Mouse (Mus musculus) cerebellum, adult 9-11 months (tissue): ENCODE measurements around the gene Tomt.

Source experiments
- DNase-seq: peaks from one replicate; pipeline ENCODE4 v3.0.0; 2022

Gene Tomt

DNA sequence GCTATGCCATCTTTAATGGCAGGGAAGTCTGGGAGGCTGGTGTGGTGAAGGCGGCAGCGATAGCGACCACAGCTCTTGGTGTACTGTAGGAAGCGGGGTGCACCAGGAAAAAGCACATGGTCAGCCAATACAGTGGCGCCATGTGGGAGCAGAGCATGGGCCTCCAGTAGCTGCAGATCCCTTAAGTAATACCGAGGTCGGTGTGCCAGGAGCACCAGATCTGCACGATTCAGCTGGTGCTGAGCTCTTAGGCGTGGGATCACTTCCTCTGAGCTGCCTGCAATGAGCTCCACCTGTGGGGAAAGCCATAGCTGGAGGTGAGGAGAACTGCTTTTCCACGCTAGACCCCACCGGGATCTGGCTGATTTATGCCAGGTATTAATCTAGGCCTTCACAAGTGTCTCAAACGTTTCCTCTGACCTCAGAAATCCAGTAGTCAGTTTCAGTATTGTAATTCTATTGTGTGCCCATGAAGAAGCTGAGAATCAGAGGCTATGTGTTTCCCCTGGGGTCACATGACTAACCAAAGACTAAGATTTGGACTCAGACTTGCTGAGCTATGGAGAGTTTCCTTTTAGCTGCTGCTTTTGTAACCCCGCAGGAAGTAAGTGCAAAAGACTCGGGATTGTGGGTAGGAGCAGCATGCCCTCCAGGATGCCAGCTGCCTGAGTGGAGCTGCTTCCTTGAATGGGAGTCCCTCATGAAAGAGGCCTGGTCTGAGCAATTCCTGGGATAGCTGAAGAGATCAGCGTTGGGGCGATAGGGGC lies 5.6 kb downstream of the Tomt start:
- peak; percentile 32 for DNase-seq

DNA sequence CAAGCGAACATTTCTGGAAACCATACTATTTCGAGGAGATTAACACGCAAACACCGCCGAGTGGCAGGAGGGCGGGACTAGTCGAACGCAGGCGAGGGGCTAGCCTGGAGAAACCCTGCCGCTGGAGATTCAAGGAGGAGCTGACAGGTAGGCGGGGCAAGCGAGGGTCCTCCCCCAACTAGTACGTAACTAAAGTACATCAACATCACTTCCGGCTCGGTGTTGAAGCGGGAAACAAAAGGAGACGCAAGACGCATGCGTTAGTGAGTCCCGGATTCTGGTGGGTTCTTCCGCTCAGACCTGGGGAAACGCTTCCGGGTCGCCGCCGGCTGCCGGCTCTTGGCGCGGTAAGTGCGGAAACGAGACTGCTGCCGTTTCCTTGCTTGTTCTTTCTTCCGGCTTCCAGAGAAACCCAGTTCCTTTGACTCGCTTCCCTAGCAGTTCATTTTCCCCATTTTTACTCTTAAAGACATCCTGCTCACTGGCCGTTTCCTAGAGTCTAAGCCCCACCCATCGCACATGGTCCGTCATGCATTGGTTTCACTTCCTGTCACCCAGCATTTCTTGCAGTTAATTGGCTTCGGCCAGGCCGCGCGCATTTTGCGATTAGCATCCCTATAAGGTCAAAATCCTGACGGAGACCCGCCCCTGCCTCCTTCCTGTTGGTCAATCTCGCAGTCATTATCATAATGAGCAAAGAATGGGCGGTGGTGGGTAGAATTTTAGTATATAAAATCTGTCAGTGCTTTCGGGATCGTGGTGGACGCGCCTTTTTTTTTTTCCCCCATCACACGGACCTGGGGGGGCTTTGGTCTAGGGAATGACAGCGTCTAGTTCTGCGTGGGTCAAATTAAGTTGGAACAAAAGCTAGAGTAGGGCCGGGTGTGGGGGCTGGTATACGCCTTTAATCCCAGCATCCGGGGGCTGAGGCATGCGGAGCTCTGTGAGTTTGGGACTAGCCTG lies 9.8 kb downstream of the Tomt start:
- peak; percentile 99 for DNase-seq

DNA sequence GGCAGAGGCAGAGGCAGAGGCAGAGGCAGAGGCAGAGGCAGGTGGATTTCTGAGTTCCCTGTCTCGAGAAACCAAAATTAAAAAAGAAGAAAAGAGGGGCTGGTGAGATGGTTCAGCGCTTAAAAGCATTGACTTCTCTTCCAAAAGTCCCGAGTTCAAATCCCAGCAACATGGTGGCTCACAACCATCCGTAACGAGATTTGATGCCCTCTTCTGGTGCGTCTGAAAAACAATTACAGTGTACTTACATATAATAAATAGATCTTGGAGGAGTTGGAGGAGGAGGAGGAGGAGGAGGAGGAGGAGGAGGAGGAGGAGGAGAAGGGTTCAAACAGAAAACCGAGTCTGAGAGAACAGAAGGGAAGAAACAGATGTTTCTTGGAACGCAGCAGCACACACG lies 10.5 kb downstream of the Tomt start:
- DNase-seq = no peak

DNA sequence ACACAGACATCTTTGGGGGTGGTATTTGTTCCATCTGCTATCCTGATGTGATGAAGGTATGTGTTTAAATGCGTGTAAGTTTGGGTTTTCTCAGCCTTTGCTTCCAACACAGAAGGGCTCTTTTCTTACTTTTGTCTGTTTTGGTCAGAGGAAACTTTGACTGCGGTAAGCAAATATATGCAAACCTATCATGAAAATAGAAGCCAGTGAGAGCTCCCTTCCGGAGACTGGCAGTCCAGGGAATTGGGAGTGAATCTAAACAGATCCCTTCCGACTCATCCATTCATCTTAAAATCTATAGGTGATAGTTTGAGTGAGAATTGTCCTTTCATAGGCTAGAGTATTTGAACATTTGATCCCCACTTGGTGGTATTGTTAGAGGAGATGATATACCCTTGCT lies 17.7 kb downstream of the Tomt start:
- DNase-seq = no peak

DNA sequence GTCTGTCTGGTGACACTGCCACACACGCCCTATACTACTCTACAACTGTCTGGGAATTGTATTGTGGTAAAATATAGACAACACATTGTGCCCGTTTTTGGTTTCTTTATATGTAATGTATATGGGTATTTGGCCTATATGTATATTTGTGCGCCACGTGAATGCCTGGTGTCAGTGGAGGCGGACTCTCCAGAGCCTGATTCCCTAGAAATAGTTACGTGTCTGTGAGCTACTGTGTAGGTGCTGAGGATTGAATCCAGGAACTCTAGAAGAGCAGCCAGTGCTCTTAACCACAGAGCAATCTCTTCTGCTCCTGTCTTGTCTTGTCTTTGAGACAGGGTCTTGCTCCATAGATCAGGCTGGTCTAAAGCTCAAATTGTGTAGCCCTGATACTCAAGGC lies 19.9 kb downstream of the Tomt start:
- DNase-seq = no peak

DNA sequence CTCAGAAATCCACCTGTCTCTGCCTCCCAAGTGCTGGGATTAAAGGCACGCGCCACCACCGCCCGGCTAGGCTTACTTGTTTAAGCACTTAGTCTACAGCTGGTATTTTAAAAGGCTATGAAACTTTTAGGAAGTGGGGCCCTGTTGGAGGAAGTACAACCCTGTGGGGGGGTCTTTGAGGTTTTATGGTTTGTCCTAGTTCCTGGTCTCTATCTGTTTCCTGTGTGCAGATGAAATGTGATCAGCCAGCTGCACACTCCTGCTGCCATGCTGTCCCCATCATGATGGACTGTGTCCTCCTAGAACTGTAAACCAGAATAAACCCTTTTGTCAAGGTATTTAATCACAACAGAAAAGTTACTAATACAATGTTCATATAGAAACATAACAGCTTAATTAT lies 22.0 kb downstream of the Tomt start:
- no peak for DNase-seq

DNA sequence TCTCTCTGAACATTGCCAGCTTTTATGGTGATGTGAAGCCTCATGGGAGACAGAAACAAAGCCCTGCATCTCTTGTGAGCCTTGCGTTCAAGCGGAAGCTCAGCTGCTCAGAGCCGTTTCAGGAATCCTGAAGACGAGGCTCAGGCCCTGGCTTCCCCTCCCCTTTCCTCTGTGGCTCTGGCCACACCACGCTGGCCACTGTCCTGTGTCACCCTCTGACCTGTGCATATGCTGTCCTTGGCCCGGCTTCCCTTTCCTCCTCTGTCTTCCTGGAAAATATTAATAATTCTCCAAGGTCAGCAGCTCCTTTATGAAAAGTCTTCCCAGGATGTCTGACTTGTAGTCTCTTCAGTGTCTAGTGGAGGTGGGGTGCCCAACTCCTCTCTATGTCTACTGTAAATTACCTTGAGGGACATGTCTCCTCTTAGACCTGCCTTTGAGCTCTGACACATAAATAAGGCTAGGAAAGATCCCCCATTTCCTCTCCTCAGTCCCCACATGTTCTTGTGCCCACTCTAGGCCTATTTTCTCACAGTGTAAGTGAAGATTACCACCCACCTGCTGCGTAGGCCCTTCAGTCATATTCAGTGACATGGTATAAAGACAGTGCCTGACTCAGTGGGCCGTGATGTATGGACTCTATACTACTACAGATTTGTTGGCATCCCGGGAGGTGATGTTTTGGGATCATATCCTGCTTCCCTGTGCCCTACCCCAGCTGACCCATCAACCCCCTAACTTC lies 23.6 kb downstream of the Tomt start:
- DNase-seq = no peak

DNA sequence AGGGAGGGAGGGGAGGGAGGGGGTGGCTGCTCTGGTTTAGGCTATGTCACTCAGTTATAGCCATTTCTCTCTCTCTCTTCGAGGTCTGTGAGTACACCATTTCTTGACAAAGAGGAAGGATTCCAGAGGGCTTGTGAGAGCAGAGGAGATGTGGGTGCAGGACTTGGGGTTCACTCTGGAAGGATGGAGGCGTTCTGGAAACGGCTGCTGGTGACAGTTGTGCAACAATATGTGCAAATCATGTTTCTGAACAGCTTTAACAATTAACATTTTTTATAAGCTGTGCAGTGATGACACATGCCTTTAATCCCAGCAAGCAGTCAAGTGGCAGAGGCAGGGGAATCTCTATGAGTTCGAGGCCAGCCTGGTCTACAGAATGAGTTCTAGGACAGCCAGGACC lies 25.3 kb downstream of the Tomt start:
- DNase-seq = no peak

DNA sequence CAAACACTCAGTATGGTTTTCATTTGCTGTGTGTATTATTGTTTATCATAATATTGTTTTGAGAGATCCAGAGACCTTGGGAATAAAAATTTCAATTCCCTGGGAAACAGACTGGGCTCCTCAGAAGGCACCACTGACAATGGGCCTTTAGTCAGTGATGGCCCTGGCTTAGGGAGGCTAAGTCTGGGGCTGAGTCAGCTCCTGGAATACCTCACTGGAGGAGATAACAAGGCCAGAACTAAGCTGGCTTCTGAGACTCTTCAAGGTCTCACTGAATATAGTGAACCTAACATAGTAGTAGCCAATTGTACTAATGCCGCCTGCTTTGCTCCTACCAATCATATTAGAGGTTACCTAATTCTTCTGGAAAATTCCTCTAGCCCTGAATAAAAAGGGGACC lies 30.2 kb downstream of the Tomt start:
- DNase-seq = no peak

DNA sequence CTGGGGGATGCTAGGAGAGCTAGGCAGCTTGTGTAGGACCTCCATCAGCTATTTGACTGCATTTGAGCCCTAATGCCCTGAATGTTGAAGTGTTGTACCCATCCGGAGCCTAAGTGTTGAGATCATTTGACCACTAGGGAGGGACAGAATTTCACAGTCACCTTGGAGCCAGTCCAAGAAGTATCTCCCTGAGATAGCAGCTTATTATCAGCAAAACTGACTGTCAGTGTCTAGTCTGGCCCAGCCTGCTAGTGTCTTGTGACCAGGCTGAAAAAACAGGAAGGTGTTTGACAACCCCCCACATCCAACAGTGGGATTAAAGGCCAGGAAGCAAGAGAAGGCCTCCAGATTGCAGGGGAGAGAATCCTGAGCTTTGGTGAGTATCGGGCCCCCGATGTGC lies 34.9 kb downstream of the Tomt start:
- DNase-seq = no peak

DNA sequence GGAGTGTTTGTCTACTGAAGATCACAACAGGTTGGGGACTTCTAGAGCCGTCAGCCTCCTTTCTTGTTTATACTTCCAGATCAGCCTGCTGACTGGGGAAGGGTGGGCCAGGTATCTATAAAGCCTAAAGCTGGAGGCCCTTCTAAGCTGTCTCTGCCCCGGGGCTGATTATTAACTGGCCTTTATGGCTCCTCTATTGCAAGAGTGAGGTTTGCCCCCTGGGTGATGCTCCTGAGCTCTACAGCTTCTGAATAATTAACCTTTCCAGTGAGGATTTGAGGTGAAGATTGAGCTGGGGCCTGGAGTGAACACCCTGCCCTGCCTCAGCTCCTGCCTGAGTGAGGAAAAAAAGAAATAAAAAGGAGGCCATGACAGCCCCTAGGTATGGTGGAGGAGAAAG lies 35.5 kb downstream of the Tomt start, which contains the start of gene Folr1:
Folr1 (minus strand) TSS at position 160 of the 400 bp plus-strand sequence.
- DNase-seq = no peak

DNA sequence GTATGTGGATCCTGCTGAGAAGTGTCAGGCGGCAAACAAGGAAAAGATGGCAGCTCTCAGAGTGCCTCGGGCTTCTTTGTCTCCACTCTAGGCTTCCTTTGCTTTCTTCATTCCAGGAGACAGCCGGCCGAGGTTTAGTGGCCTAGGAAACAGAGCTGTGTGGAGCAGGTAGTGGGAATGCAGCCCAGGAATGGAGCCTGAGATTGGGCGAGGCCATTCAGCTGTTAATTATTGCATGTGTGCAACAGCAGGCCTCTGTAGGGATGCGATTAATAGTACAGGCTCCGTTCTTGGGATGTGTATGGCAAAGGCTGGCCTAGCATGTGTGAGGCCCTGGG lies 37.0 kb downstream of the Tomt start:
- DNase-seq = no peak

DNA sequence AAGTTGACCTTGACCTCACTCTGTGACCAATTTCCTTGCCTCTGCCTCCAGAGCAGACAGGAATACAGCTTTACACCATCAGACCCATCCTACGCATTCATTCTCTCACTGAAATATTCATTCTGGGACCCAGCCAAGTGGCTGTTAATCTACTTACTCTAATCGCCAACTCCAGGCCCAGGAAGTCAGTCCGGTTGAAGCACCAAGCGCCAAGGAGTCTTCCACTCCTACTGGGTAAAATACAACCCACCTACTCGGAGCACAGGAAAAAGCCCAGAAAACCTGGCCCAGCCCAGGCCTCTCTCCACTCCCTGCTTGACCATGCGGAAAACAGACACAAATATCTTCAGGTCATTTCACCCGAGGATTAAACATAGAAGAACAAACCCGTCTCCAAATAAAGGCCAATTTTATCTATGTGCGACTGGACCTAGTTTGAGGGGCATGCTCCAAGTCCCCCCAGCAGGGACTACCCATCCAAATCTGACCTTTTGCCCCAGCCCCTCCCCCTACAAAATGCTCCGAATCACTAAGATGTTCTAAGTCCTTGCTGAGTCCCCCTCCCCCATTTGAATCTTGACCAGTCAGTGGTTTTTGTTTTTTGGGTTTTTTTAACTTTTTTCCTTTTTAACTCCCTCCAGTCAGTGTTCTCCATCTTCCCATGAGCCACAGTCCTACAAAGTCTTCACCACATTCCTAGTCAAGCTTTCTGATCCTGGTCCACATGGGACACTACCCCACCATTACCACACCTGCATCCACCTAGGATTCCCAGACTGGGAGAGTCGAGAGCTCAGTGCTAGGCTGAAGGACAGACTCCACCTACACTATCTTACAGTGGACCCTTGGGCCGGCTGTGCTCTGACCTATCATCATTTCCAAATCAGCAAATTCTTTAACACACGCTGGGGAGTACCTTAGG lies 37.7 kb downstream of the Tomt start:
- DNase-seq = no peak

DNA sequence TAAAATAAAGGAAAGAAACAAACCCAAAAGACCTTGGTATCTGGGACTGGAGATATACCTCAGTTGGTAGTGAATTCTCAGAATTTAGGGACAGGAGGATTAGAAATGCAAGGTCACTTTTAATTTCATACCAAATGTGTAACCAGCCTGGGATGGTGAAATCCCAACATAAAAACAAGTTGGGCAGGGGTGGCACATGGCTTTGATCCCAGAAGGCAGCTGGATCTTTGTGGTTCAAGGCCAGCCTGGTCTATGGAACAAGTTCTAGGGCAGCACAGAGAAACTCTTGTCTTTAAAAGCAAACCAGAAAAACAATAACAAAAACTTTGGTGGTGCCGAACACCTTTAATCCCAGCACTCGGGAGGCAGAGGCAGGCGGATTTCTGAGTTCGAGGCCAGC lies 38.7 kb downstream of the Tomt start:
- DNase-seq = no peak

DNA sequence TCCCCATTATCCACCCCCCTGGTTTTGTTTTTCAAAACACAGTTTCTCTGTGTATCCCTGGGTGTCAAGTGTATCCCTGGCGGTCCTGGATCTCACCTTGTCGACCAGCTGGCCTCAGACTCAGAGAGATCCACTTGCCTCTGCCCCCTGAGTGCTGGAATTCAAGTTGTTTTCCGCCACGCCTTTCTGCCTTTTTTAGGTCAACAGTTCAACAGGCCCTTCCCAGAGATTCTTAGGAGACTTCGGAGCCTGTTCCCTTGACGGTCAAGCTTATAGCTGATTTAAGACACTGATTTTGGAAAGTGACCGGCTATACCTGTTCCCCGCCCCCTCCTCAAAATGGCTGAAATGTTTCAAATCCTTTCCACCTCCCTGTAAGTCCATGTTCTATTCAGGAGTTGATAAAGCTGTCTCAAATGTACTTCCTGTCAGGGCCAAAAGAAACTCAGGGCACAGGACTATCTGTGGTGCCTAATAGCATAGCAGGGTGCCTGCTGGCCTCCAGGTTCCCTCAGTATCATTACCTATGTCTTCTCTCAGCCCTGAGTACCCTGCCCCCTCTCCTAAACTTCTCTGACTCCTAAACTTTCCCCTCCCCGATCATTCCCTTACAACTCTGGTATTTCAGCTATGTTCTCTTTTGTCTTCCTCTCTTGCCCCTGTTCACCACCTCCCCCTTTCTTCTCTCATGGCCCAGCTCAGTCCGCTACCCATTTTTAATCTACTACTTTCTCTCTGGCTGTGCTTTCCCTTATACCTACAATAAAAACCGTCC lies 39.5 kb downstream of the Tomt start:
- DNase-seq = no peak

DNA sequence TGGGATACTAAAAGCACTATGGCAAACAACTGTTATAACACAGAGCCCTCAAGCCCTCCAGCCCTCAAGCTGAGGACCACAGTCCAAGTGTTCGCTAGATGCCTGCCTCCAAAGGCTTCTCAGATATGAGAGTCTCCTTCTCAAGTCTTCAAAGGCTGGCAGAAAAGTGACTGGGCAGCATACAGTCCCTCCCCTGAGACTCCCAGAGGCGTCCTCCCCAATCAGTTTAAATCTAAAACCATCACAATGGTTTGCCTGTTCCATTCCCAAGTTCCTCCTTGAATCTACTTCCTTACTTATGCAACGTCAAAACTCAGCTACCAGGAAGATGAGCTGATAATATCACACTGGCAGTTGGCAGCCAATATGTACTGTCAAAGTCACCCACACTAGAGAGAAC lies 42.7 kb downstream of the Tomt start, which contains the start of gene Anapc15:
Anapc15 (plus strand) TSS at position 301 of the 400 bp plus-strand sequence.
- DNase-seq = no peak

DNA sequence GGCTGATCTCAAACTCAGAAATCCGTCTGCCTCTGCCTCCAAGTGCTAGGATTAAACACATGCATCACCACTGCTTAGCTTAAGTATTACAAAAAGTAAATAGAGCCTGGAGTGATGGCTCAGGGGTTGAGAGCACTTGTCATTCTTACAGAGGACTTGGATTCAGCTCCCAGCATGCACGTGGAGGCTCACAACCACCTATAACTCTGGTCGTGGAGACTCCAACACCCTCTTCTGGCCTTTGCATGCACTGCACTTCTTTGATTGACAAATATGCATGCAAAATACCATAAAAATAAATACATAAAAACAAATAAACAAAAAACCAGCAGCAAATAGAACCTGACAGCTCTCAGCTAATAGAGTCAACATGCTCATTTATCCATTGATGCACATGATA lies 43.9 kb downstream of the Tomt start:
- DNase-seq = no peak

DNA sequence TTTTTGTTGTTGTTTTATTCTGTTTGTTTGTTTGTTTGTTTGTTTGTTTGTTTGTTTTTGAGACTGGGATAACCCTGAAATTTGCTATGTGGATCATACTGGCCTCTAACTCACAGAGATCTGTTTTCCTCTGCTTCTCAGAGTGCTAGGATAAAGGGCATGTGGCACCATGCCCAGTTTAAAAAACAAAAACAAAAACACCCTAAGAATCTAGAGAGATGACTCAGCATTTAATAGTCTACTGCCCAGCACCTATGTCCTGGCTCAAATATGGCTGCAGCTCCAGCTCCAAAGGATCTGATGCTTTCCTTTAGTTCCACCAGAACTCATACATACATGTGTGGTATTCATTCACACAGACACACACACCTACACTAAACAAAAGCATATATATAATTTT lies 45.2 kb downstream of the Tomt start:
- DNase-seq = no peak

DNA sequence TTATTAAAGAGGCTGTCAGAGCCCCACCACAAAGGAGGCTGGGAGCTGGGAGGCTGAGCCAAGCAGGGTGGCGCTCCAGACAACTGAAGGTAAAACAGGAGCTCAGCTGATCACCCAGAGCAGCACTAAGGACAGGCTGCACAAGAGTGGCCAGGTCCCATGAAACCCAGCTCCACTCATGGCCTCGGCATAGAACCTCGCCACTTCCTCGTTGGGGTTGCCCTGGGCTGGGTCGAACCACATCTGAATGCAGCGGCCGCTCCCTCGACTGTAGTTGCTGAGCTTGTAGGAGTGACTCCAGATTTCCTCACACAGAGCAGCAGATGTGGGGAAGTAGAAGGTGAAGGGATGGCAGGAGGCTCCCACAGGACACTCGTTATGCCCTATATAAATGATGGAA lies 47.8 kb downstream of the Tomt start:
- no peak for DNase-seq

DNA sequence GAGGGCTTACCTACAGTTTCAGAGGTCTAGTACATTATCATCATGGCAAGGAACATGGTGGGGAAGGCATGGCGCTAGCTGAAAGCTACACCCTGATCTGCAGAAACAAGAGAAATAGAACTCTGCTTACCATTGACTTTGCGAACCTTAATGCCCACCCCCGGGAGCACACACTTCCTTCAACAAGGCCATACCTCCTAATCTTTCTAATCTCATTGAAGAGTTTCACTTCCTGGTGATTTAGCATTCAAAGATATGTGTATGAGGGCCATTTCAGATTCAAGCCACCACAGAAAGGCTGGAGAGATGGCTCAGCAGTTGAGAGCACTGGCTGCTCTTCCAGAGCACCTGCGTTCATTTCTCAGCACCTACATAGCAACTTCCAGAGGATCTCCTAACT lies 49.1 kb downstream of the Tomt start, which contains the start of gene Folr2:
Folr2 (minus strand) TSS at position 101 of the 400 bp plus-strand sequence.
- no peak for DNase-seq

DNA sequence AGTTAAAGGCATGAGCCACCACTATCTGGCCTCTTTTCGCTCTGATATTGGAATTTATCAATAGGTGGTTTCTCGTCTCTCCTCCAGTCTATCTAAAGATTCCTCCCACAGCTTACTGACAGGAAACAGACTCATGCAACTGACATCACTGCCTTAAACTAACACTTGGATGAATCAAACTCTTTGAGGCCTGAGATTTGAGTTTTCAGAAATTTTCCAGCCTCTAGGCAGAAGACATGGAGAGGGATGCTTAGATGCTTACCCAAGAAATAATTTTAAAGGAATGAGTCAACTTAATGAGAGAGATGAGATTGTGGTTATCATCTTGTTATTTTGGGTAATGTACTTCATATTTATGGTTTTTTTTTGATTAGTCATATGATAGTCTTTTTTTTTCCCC lies 52.3 kb downstream of the Tomt start:
- DNase-seq = no peak
